Mouse (Mus musculus) E14TG2a.4 (cell line): ENCODE measurements around the gene Pdzd3.

Source experiments
- H3K27me3 ChIP-seq: 2 replicates; pipeline ENCODE4 v1.6.1; 2014; ENCODE audit warnings: low read length, control low read depth; ENCODE audit not compliant: insufficient read depth
- H3K36me3 ChIP-seq: 2 replicates; pipeline ENCODE4 v1.6.1; 2014; ENCODE audit warnings: low read length, control low read depth; ENCODE audit not compliant: insufficient read depth
- H3K4me1 ChIP-seq: replicated peaks from 2 replicates; pipeline ENCODE4 v1.6.1; 2014; ENCODE audit warnings: low read depth, low read length, control low read depth
- H3K4me3 ChIP-seq: replicated peaks from 2 replicates; pipeline ENCODE4 v1.5.1; 2014; ENCODE audit warnings: mild to moderate bottlenecking, low read length
- H3K9me3 ChIP-seq: 2 replicates; pipeline ENCODE4 v1.6.1; 2014; ENCODE audit warnings: low read length, control low read depth
- CTCF ChIP-seq: conservative IDR thresholded peaks from 2 replicates; pipeline ENCODE4 v1.5.1; 2014; ENCODE audit warnings: low read length
- NANOG ChIP-seq: IDR thresholded peaks from 2 replicates; pipeline ENCODE4 v1.6.1; 2014; ENCODE audit warnings: borderline replicate concordance, low read length, mixed read lengths
- POU5F1 ChIP-seq: IDR thresholded peaks from 2 replicates; pipeline ENCODE4 v1.6.1; 2014; ENCODE audit warnings: low read length, borderline replicate concordance

The Pdzd3 gene

GRCm38 (mm10) chr9:44233802-44234478 is 17.3 kb downstream of the Pdzd3 start, which contains the start of gene Cbl:
TSS of gene Cbl (minus strand) at chr9:44234049.
- Histone ChIP-seq H3K27me3 (no peaks in the 10 kb centered on the region), H3K9me3 (no peaks in the 10 kb centered on the region), H3K4me1 (peaks cover 25% of the 10 kb centered on the region), H3K36me3 (0 out of 2 replicates have a peak, but pooled peaks cover 1% of the 10 kb centered on the region), H3K4me3 (peak within 1 kb of the TSS; percentile 95)
- no peak for TF ChIP-seq NANOG
- TF ChIP-seq POU5F1, result no peak
- TF ChIP-seq CTCF, result peak; percentile 72

GRCm38 (mm10) chr9:44233021-44233801 is 18.1 kb downstream of the Pdzd3 start:
- Histone ChIP-seq H3K9me3 (no peaks in the 10 kb centered on the region), H3K4me3 (peak overlapping the region; percentile 95), H3K27me3 (no peaks in the 10 kb centered on the region), H3K4me1 (peaks cover 25% of the 10 kb centered on the region), H3K36me3 (0 out of 2 replicates have a peak, but pooled peaks cover 7% of the 10 kb centered on the region)
- no peak for TF ChIP-seq CTCF
- no peak for TF ChIP-seq NANOG
- no peak for TF ChIP-seq POU5F1

- Histone ChIP-seq H3K4me1 (peaks cover 25% of the 10 kb centered on the region), H3K9me3 (no peaks in the 10 kb centered on the region), H3K27me3 (no peaks in the 10 kb centered on the region), H3K36me3 (0 out of 2 replicates have a peak, but pooled peaks cover 10% of the 10 kb centered on the region), H3K4me3 (no peak overlapping the region)
- no peak for TF ChIP-seq CTCF
- no peak for TF ChIP-seq NANOG
- no peak for TF ChIP-seq POU5F1
These were observed 19.7 kb downstream of the Pdzd3 start for GRCm38 (mm10) chr9:44231609-44232008.

DNA sequence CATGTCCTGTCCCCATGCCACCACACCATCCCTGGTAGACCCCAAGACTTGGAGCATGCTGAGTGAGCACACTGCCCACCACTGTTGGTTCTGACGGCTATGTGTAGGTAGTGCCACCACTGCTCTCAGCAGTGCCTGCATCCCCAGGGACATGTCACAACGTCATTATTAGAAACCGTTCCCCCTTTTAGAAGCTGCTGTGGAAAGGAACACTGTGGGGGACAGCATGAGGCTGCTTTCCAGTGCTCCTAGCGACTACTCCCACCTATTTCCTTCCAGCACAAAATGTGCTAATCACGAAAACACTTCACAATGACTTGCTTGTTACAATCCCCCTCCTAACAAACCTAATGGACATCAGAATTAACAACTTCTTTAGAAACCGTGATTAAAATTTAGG is 25.3 kb downstream of the Pdzd3 start:
- peaks cover 5% of the 10 kb centered on the region for H3K9me3 ChIP-seq
- no peak overlapping the region for H3K4me3 ChIP-seq
- 0 out of 2 replicates have a peak, but pooled peaks cover 10% of the 10 kb centered on the region for H3K36me3 ChIP-seq
- TF ChIP-seq CTCF, result no peak
- peaks cover 29% of the 10 kb centered on the region for H3K4me1 ChIP-seq
- H3K27me3 ChIP-seq, result no peaks in the 10 kb centered on the region

DNA sequence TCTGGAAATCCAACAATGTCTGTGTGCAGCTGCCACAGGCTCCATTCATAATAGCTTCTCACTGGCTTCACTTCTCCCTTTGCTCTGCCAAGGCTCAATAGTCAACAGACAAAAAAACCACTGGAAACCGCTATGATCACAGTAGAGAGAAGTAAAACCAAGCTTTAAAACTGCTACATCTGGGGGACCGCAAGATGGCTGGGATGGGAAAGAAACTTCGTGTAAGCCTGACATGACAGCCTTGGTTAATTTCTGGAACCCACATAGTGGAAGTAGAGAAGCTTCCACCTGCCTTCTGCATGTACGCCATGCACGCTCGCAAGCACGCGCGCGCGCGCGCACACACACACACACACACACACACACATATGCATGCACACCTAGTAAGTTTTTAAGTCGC is 37.7 kb downstream of the Pdzd3 start:
- H3K4me1 ChIP-seq, result 0 out of 2 replicates have a peak, but pooled peaks cover 6% of the 10 kb centered on the region
- no peak for TF ChIP-seq POU5F1
- TF ChIP-seq NANOG, result no peak
- no peak for TF ChIP-seq CTCF
- no peaks in the 10 kb centered on the region for H3K27me3 ChIP-seq
- no peaks in the 10 kb centered on the region for H3K9me3 ChIP-seq
- no peak overlapping the region for H3K4me3 ChIP-seq
- H3K36me3 ChIP-seq, result no peaks in the 10 kb centered on the region

DNA sequence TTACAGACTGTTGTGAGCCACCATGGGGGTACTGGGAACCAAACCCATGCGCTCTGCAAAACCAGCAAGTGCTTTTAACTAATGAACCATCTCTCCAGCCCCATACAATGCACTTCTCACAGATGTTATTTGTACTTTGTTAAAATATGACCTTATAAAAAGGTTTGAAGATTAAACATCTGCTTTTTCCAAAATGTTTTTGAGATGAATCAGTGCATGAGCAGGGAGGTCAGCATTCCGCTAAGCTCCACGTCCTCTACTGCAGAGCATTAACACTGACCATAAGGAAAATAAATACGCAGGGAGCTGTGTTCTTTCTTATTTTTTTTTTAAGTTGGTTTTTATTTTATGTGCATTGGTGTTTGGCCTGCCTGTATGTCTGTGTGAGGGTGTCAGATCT is 38.9 kb downstream of the Pdzd3 start:
- no peaks in the 10 kb centered on the region for H3K36me3 ChIP-seq
- no peaks in the 10 kb centered on the region for H3K9me3 ChIP-seq
- no peaks in the 10 kb centered on the region for H3K27me3 ChIP-seq
- H3K4me3 ChIP-seq, result no peak overlapping the region
- no peak for TF ChIP-seq CTCF
- TF ChIP-seq NANOG, result no peak
- TF ChIP-seq POU5F1, result no peak
- 0 out of 2 replicates have a peak, but pooled peaks cover 6% of the 10 kb centered on the region for H3K4me1 ChIP-seq

- no peaks in the 10 kb centered on the region for H3K36me3 ChIP-seq
These were observed 41.9 kb downstream of the Pdzd3 start for GRCm38 (mm10) chr9:44209416-44209815.

GRCm38 (mm10) chr9:44207840-44208239 is 43.4 kb downstream of the Pdzd3 start:
- Histone ChIP-seq H3K4me1 (0 out of 2 replicates have a peak, but pooled peaks cover 4% of the 10 kb centered on the region), H3K9me3 (no peaks in the 10 kb centered on the region), H3K27me3 (no peaks in the 10 kb centered on the region), H3K36me3 (no peaks in the 10 kb centered on the region), H3K4me3 (no peak overlapping the region)
- TF ChIP-seq NANOG, result no peak
- no peak for TF ChIP-seq POU5F1
- no peak for TF ChIP-seq CTCF

More at GRCm38 (mm10) chr9:44209416-44209815, 41.9 kb downstream of the Pdzd3 start:
- no peaks in the 10 kb centered on the region for H3K9me3 ChIP-seq
- no peak overlapping the region for H3K4me3 ChIP-seq
- 0 out of 2 replicates have a peak, but pooled peaks cover 6% of the 10 kb centered on the region for H3K4me1 ChIP-seq
- no peaks in the 10 kb centered on the region for H3K27me3 ChIP-seq
- TF ChIP-seq CTCF, result no peak
- TF ChIP-seq NANOG, result no peak
